Mouse (Mus musculus) WW6 (cell line): ENCODE data around the gene Ola1.

Source experiments
- DNase-seq: peaks from one replicate; pipeline ENCODE4 v3.0.0-alpha.2; 2013; ENCODE audit warnings: low read depth, low spot score

Gene Ola1

GRCm38 (mm10) chr2:73218913-73219312 is at the start of gene Ola1:
Gene Ola1 (minus strand): TSS chr2:73218924.
- DNase-seq, result no peak

GRCm38 (mm10) chr2:73268281-73268680 is 49.6 kb upstream of the Ola1 start:
- no peak for DNase-seq

- no peak for DNase-seq
Observed at GRCm38 (mm10) chr2:73267818-73268217, 49.1 kb upstream of the Ola1 start.

GRCm38 (mm10) chr2:73267231-73267630 is 48.5 kb upstream of the Ola1 start:
- no peak for DNase-seq

GRCm38 (mm10) chr2:73266623-73267022 is 47.9 kb upstream of the Ola1 start:
- DNase-seq, result no peak

GRCm38 (mm10) chr2:73266011-73266410 is 47.3 kb upstream of the Ola1 start:
- no peak for DNase-seq

GRCm38 (mm10) chr2:73264611-73265195 is 46.0 kb upstream of the Ola1 start:
- DNase-seq, result no peak

GRCm38 (mm10) chr2:73263794-73264610 is 45.3 kb upstream of the Ola1 start:
- DNase-seq, result no peak

- no peak for DNase-seq
Observed at GRCm38 (mm10) chr2:73263172-73263765, 44.5 kb upstream of the Ola1 start.

- no peak for DNase-seq
Observed at GRCm38 (mm10) chr2:73248701-73249100, 30.0 kb upstream of the Ola1 start.

GRCm38 (mm10) chr2:73241299-73241698 is 22.6 kb upstream of the Ola1 start:
- DNase-seq, result no peak

- DNase-seq, result no peak
Observed at GRCm38 (mm10) chr2:73231081-73231480, 12.4 kb upstream of the Ola1 start.

GRCm38 (mm10) chr2:73213871-73214659 is 4.7 kb downstream of the Ola1 start:
- peak; percentile 80 for DNase-seq

GRCm38 (mm10) chr2:73213539-73213870 is 5.2 kb downstream of the Ola1 start:
- DNase-seq, result no peak

- DNase-seq, result no peak
Observed at GRCm38 (mm10) chr2:73204328-73204727, 14.4 kb downstream of the Ola1 start.

- DNase-seq, result no peak
Observed at GRCm38 (mm10) chr2:73188488-73188887, 30.2 kb downstream of the Ola1 start.

- DNase-seq, result no peak
Observed at GRCm38 (mm10) chr2:73185185-73185584, 33.5 kb downstream of the Ola1 start.

GRCm38 (mm10) chr2:73169496-73169895 is 49.2 kb downstream of the Ola1 start:
- DNase-seq, result no peak

GRCm38 (mm10) chr2:73167126-73167525 is 51.6 kb downstream of the Ola1 start:
- peak; percentile 24 for DNase-seq

- no peak for DNase-seq
Observed at GRCm38 (mm10) chr2:73164666-73165065, 54.1 kb downstream of the Ola1 start.

- DNase-seq, result no peak
Observed at GRCm38 (mm10) chr2:73160772-73161171, 58.0 kb downstream of the Ola1 start.

GRCm38 (mm10) chr2:73157202-73157601 is 61.5 kb downstream of the Ola1 start:
- DNase-seq, result no peak
